Mouse (Mus musculus): ENCODE data around the gene Gm49318. TPM values are rescaled to one million over a fixed set of nuclear protein-coding genes. Genes with fewer than 3 reads are reported as not detected.

The Gm49318 gene
- polyA plus RNA-seq, 1 experiment from 2014 or later = not detected

- no peak for ATAC-seq
- Histone ChIP-seq H3K9ac (ENCODE audit: low read depth, low read length) (no peak overlapping the region), H3K4me3 (ENCODE audit: low read length) (no peak overlapping the region), H3K36me3 (ENCODE audit: control insufficient read depth, insufficient read depth, low read length) (no peaks in the 10 kb centered on the region), H3K4me1 (ENCODE audit: control insufficient read depth, insufficient read depth, low read length) (no peaks in the 10 kb centered on the region), H3K9me3 (ENCODE audit: control insufficient read depth, low read length) (no peaks in the 10 kb centered on the region), H3K27me3 (replicated peaks; ENCODE audit: control insufficient read depth, insufficient read depth, low read length) (peaks cover 16% of the 10 kb centered on the region), H3K4me2 (ENCODE audit: low read depth, low read length) (no peak overlapping the region), H3K27ac (ENCODE audit: low read length) (no peak overlapping the region)
- WGBS = 88% methylated on average over 3 of the region's 3 CpGs
These were observed 74.7 kb downstream of the Gm49318 start for GRCm38 (mm10) chr9:21996178-21996867.

GRCm38 (mm10) chr9:21992227-21992626 lies 78.8 kb downstream of the Gm49318 start:
- Histone ChIP-seq H3K9me3 (ENCODE audit: control insufficient read depth, low read length) (no peaks in the 10 kb centered on the region), H3K4me1 (ENCODE audit: control insufficient read depth, insufficient read depth, low read length) (peaks cover 26% of the 10 kb centered on the region), H3K9ac (ENCODE audit: low read depth, low read length) (no peak overlapping the region), H3K4me3 (ENCODE audit: low read length) (no peak overlapping the region), H3K27ac (ENCODE audit: low read length) (no peak overlapping the region), H3K36me3 (ENCODE audit: control insufficient read depth, insufficient read depth, low read length) (no peaks in the 10 kb centered on the region), H3K27me3 (replicated peaks; ENCODE audit: control insufficient read depth, insufficient read depth, low read length) (peaks cover 56% of the 10 kb centered on the region), H3K4me2 (ENCODE audit: low read depth, low read length) (no peak overlapping the region)
- no peak for ATAC-seq
- 71% methylated on average over 4 of the region's 4 CpGs for WGBS

GRCm38 (mm10) chr9:21989230-21990110 lies 81.6 kb downstream of the Gm49318 start, which contains the start of gene Rgl3:
Rgl3 (minus strand) TSS chr9:21989446.
- ATAC-seq = peak; percentile 45
- Histone ChIP-seq H3K4me2 (ENCODE audit: low read depth, low read length) (peak within 1 kb of the TSS; percentile 68), H3K4me3 (ENCODE audit: low read length) (peak within 1 kb of the TSS; percentile 54), H3K4me1 (ENCODE audit: control insufficient read depth, insufficient read depth, low read length) (peaks cover 26% of the 10 kb centered on the region), H3K36me3 (ENCODE audit: control insufficient read depth, insufficient read depth, low read length) (no peaks in the 10 kb centered on the region), H3K9me3 (ENCODE audit: control insufficient read depth, low read length) (no peaks in the 10 kb centered on the region), H3K9ac (ENCODE audit: low read depth, low read length) (peak within 1 kb of the TSS; percentile 63), H3K27ac (ENCODE audit: low read length) (no peak within 1 kb of the TSS), H3K27me3 (replicated peaks; ENCODE audit: control insufficient read depth, insufficient read depth, low read length) (peaks cover 63% of the 10 kb centered on the region)
- WGBS = under 1% methylated on average over 42 of the region's 42 CpGs

GRCm38 (mm10) chr9:21988421-21989101 lies 82.5 kb downstream of the Gm49318 start:
- H3K27me3 ChIP-seq (replicated peaks; ENCODE audit: control insufficient read depth, insufficient read depth, low read length) = peaks cover 63% of the 10 kb centered on the region
- H3K4me2 ChIP-seq (ENCODE audit: low read depth, low read length) = peak overlapping the region; percentile 68

GRCm38 (mm10) chr9:21987592-21988342 lies 83.3 kb downstream of the Gm49318 start:
- no peaks in the 10 kb centered on the region for H3K36me3 ChIP-seq (ENCODE audit: control insufficient read depth, insufficient read depth, low read length)
- peaks cover 26% of the 10 kb centered on the region for H3K4me1 ChIP-seq (ENCODE audit: control insufficient read depth, insufficient read depth, low read length)
- peaks cover 59% of the 10 kb centered on the region for H3K27me3 ChIP-seq (replicated peaks; ENCODE audit: control insufficient read depth, insufficient read depth, low read length)
- H3K4me2 ChIP-seq (ENCODE audit: low read depth, low read length) = peak overlapping the region; percentile 68
- H3K9ac ChIP-seq (ENCODE audit: low read depth, low read length) = no peak overlapping the region
- 9% methylated on average over 36 of the region's 36 CpGs for WGBS
- peak overlapping the region; percentile 54; the same call in 1 of the 2 replicates for H3K4me3 ChIP-seq (ENCODE audit: low read length)
- no peaks in the 10 kb centered on the region for H3K9me3 ChIP-seq (ENCODE audit: control insufficient read depth, low read length)
- ATAC-seq = no peak
- no peak overlapping the region for H3K27ac ChIP-seq (ENCODE audit: low read length)

More at GRCm38 (mm10) chr9:21988421-21989101, 82.5 kb downstream of the Gm49318 start:
- H3K9me3 ChIP-seq (ENCODE audit: control insufficient read depth, low read length) = no peaks in the 10 kb centered on the region
- H3K36me3 ChIP-seq (ENCODE audit: control insufficient read depth, insufficient read depth, low read length) = no peaks in the 10 kb centered on the region
- no peak overlapping the region for H3K27ac ChIP-seq (ENCODE audit: low read length)
- peak overlapping the region; percentile 63 for H3K9ac ChIP-seq (ENCODE audit: low read depth, low read length)
- ATAC-seq = peak; percentile 55
- peaks cover 26% of the 10 kb centered on the region for H3K4me1 ChIP-seq (ENCODE audit: control insufficient read depth, insufficient read depth, low read length)
- H3K4me3 ChIP-seq (ENCODE audit: low read length) = peak overlapping the region; percentile 54
- 1% methylated on average over 32 of the region's 32 CpGs for WGBS

Small RNA genes within 50 kb of the gene (microRNA-seq; reads per million reads assigned to microRNA genes)
- gene Mir7084 = not detected

Other genes with a start within 250 kb of the Gm49318 start
- 17.3 and 18.4 TPM in 2 replicates for gene Angptl8, start 235.7 kb downstream of the Gm49318 start, polyA plus RNA-seq (2015; fragmentation: Nextera tagmentation; extraction: Ambion mirVana)
- 23.3 and 24.7 TPM in 2 replicates for gene Dock6, start 218.6 kb downstream of the Gm49318 start, polyA plus RNA-seq (2015; fragmentation: Nextera tagmentation; extraction: Ambion mirVana)
- gene Rab3d, start 153.1 kb downstream of the Gm49318 start, polyA plus RNA-seq (2015; fragmentation: Nextera tagmentation; extraction: Ambion mirVana) = 47.5 and 47.9 TPM in 2 replicates
- 2.6 and 3.5 TPM in 2 replicates for gene Ccdc159, start 143.8 kb downstream of the Gm49318 start, polyA plus RNA-seq (2015; fragmentation: Nextera tagmentation; extraction: Ambion mirVana)
- 93.9 and 97.0 TPM in 2 replicates for gene Tmem205, start 143.7 kb downstream of the Gm49318 start, polyA plus RNA-seq (2015; fragmentation: Nextera tagmentation; extraction: Ambion mirVana)
- 5.2 and 6.2 TPM in 2 replicates for gene Plppr2, start 134.2 kb downstream of the Gm49318 start, polyA plus RNA-seq (2015; fragmentation: Nextera tagmentation; extraction: Ambion mirVana)
- 5.9 and 6.5 TPM in 2 replicates for gene Swsap1, start 115.5 kb downstream of the Gm49318 start, polyA plus RNA-seq (2015; fragmentation: Nextera tagmentation; extraction: Ambion mirVana)
- 4.8 and 6.4 TPM in 2 replicates for gene Epor, start 107.8 kb downstream of the Gm49318 start, polyA plus RNA-seq (2015; fragmentation: Nextera tagmentation; extraction: Ambion mirVana)
- gene Rgl3, start 81.8 kb downstream of the Gm49318 start, polyA plus RNA-seq (2015; fragmentation: Nextera tagmentation; extraction: Ambion mirVana) = 1.7 and 2.0 TPM in 2 replicates
- 0.28 and 0.54 TPM in 2 replicates for gene Ccdc151, start 68.6 kb downstream of the Gm49318 start, polyA plus RNA-seq (2015; fragmentation: Nextera tagmentation; extraction: Ambion mirVana)
- 121 and 125 TPM in 2 replicates for gene Prkcsh, start 68.5 kb downstream of the Gm49318 start, polyA plus RNA-seq (2015; fragmentation: Nextera tagmentation; extraction: Ambion mirVana)
- gene Elavl3, start 19.2 kb downstream of the Gm49318 start, polyA plus RNA-seq (2015; fragmentation: Nextera tagmentation; extraction: Ambion mirVana) = 1.5 and 1.9 TPM in 2 replicates
- gene Zfp653, start 117 bp upstream of the Gm49318 start, polyA plus RNA-seq (2015; fragmentation: Nextera tagmentation; extraction: Ambion mirVana) = 9.2 and 9.7 TPM in 2 replicates
- gene Ecsit, start 14.2 kb upstream of the Gm49318 start, polyA plus RNA-seq (2015; fragmentation: Nextera tagmentation; extraction: Ambion mirVana) = 50.8 and 54.2 TPM in 2 replicates
- 324 and 348 TPM in 2 replicates for gene Cnn1, start 28.0 kb upstream of the Gm49318 start, polyA plus RNA-seq (2015; fragmentation: Nextera tagmentation; extraction: Ambion mirVana)
- 134 and 157 TPM in 2 replicates for gene Elof1, start 45.9 kb upstream of the Gm49318 start, polyA plus RNA-seq (2015; fragmentation: Nextera tagmentation; extraction: Ambion mirVana)
- gene Acp5, start 64.5 kb upstream of the Gm49318 start, polyA plus RNA-seq (2015; fragmentation: Nextera tagmentation; extraction: Ambion mirVana) = 78.2 and 87.5 TPM in 2 replicates
- 93.1 and 94.5 TPM in 2 replicates for gene Pigyl, start 85.6 kb upstream of the Gm49318 start, polyA plus RNA-seq (2015; fragmentation: Nextera tagmentation; extraction: Ambion mirVana)
- gene Zfp872, start 116.8 kb upstream of the Gm49318 start, polyA plus RNA-seq (2015; fragmentation: Nextera tagmentation; extraction: Ambion mirVana) = 0.58 and 0.65 TPM in 2 replicates
- gene Zfp809, start 154.5 kb upstream of the Gm49318 start, polyA plus RNA-seq (2015; fragmentation: Nextera tagmentation; extraction: Ambion mirVana) = 19.1 and 21.8 TPM in 2 replicates
- gene Zfp599, start 188.6 kb upstream of the Gm49318 start, polyA plus RNA-seq (2015; fragmentation: Nextera tagmentation; extraction: Ambion mirVana) = 3.1 and 3.9 TPM in 2 replicates
- 11.8 and 12.7 TPM in 2 replicates for gene Zfp810, start 236.4 kb upstream of the Gm49318 start, polyA plus RNA-seq (2015; fragmentation: Nextera tagmentation; extraction: Ambion mirVana)